Mouse (Mus musculus) heart, embryonic 11.5 days (tissue): ENCODE results near the gene Tub. TPM values are rescaled to one million over a fixed set of nuclear protein-coding genes. Genes with fewer than 3 reads are reported as not detected.

Experiments used
- ATAC-seq: fragments of 200-750 bp; cut with Nextera tagmentation; replicated peaks from 2 replicates; pipeline ENCODE4 v1.8.0; 2017; ENCODE audit warnings: moderate library complexity; ENCODE audit not compliant: insufficient number of reproducible peaks, low FRiP score, low TSS enrichment
- H3K27ac ChIP-seq: fragments of 300-500 bp; sonication (generic); 2 replicates; pipeline ENCODE4 v1.5.1; 2014; ENCODE audit warnings: mild to moderate bottlenecking, low read depth, low read length
- H3K27me3 ChIP-seq: fragments of 300-500 bp; sonication (generic); 2 replicates; pipeline ENCODE4 v1.6.1; 2014; ENCODE audit warnings: mild to moderate bottlenecking, low read length, mixed read lengths; ENCODE audit not compliant: control insufficient read depth, insufficient read depth
- H3K36me3 ChIP-seq: fragments of 300-500 bp; sonication (generic); 2 replicates; pipeline ENCODE4 v1.6.1; 2014; ENCODE audit warnings: mild to moderate bottlenecking, low read length, moderate library complexity, mixed read lengths; ENCODE audit not compliant: control insufficient read depth, insufficient read depth
- H3K4me1 ChIP-seq: fragments of 300-500 bp; sonication (generic); 2 replicates; pipeline ENCODE4 v1.6.1; 2014; ENCODE audit warnings: low read length; ENCODE audit not compliant: control insufficient read depth, insufficient read depth
- H3K4me2 ChIP-seq: fragments of 300-500 bp; sonication (generic); 2 replicates; pipeline ENCODE4 v1.6.1; 2014; ENCODE audit warnings: mild to moderate bottlenecking, moderate library complexity
- H3K4me3 ChIP-seq: fragments of 300-500 bp; sonication (generic); 2 replicates; pipeline ENCODE4 v1.5.1; 2014; ENCODE audit warnings: low read depth, low read length
- H3K9ac ChIP-seq: fragments of 300-500 bp; sonication (generic); 2 replicates; pipeline ENCODE4 v1.6.1; 2014; ENCODE audit warnings: mild to moderate bottlenecking, low read depth, low read length, moderate library complexity
- H3K9me3 ChIP-seq: fragments of 300-500 bp; sonication (generic); replicated peaks from 2 replicates; pipeline ENCODE4 v1.6.1; 2016; ENCODE audit warnings: low read length; ENCODE audit not compliant: control insufficient read depth
- WGBS: fragments of 180-500 bp; shearing (Covaris S2); extraction: QIAGEN DNeasy Blood & Tissue Kit; methylation state at CpG from one replicate; pipeline ENCODE4 v1.1.7; 2014; ENCODE audit not compliant: insufficient replicate concordance; 5-methylcytosine and 5-hydroxymethylcytosine counted together
- polyA plus RNA-seq: library from polyadenylated mRNA; unstranded; fragments of >200 nt; fragmentation: Nextera tagmentation; extraction: Ambion mirVana; gene quantifications from 2 replicates; pipeline ENCODE4 v1.2.1, GENCODE M21; 2014

Tub gene
- polyA plus RNA-seq, 1 experiment from 2014 or later: 0.63 TPM

GRCm38 (mm10) chr7:109031331-109031730 is 81.2 kb downstream of the Tub start:
- Histone ChIP-seq H3K4me3 (no peak overlapping the region), H3K9ac (no peak overlapping the region), H3K4me2 (no peak overlapping the region), H3K27ac (no peak overlapping the region), H3K9me3 (no peaks in the 10 kb centered on the region), H3K36me3 (no peaks in the 10 kb centered on the region), H3K4me1 (no peaks in the 10 kb centered on the region), H3K27me3 (no peaks in the 10 kb centered on the region; the same call in 1 of the 2 replicates)
- WGBS: 81% methylated on average over 3 of the region's 3 CpGs
- no peak for ATAC-seq

GRCm38 (mm10) chr7:109032054-109032453 is 81.9 kb downstream of the Tub start:
- Histone ChIP-seq H3K36me3 (no peaks in the 10 kb centered on the region), H3K9me3 (no peaks in the 10 kb centered on the region), H3K4me3 (no peak overlapping the region), H3K27ac (no peak overlapping the region), H3K4me1 (no peaks in the 10 kb centered on the region), H3K9ac (no peak overlapping the region), H3K27me3 (no peaks in the 10 kb centered on the region; the same call in 1 of the 2 replicates), H3K4me2 (no peak overlapping the region)
- WGBS: 58% methylated on average over 2 of the region's 2 CpGs
- no peak for ATAC-seq

DNA sequence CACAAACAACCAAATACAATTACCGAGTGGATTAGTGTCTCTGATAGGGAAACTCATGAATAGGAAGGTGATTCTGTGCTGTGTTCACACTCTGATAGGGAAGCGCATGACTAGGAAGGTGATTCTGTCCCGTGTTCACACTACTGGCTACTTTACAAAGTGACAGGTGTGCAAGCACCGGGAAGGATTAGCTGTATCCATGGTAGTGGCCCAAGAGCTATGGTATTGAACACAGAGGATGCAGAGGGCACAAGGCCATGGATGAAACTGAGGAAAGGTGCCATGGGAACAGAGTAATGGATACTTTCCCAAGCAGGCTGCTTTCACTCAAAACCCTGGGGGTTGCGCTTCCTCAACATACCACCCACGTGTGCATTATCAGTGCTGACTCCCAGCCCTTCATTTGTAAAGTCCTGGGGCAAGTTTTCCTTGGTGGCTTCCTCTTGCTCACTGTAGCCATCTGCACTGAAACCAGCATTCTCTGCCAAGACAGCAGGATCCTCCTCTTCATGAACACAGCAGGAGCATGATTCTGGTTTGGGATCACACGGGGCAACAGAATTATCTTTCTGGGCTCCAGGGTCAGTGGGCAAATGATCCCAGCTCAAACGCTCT is 88.1 kb downstream of the Tub start:
- WGBS: 66% methylated on average over 8 of the region's 8 CpGs
- no peaks in the 10 kb centered on the region for H3K36me3 ChIP-seq

GRCm38 (mm10) chr7:109038987-109039386 is 88.8 kb downstream of the Tub start:
- Histone ChIP-seq H3K36me3 (no peaks in the 10 kb centered on the region), H3K9ac (no peak overlapping the region), H3K4me3 (no peak overlapping the region), H3K4me1 (no peaks in the 10 kb centered on the region), H3K4me2 (no peak overlapping the region), H3K9me3 (no peaks in the 10 kb centered on the region), H3K27me3 (no peaks in the 10 kb centered on the region), H3K27ac (no peak overlapping the region)
- no peak for ATAC-seq
- 31% methylated on average over 1 of the region's 1 CpGs for WGBS

More for the DNA sequence above, 88.1 kb downstream of the Tub start:
- Histone ChIP-seq H3K4me3 (no peak overlapping the region), H3K27me3 (no peaks in the 10 kb centered on the region), H3K9me3 (no peaks in the 10 kb centered on the region), H3K27ac (no peak overlapping the region), H3K4me2 (no peak overlapping the region), H3K4me1 (no peaks in the 10 kb centered on the region), H3K9ac (no peak overlapping the region)
- ATAC-seq: no peak

DNA sequence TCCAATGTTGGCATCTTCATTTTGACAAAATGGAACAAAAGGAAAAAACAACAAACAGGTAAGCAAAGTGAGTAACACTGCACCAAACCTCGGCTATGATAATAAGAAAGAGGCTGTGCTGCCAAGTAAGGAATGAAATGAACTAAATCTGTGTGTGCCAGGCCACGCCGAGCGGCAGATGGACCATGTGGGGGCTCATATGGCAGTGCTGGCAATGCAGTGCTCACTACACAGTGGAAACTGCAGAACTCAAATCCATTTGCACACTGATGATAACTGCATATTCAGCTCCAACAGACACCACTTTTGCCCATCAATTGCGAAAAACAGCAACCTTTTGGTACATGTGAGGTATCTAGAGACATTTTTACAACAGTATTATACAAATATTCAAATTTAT is 89.3 kb downstream of the Tub start:
- Histone ChIP-seq H3K9me3 (no peaks in the 10 kb centered on the region), H3K36me3 (no peaks in the 10 kb centered on the region), H3K27ac (no peak overlapping the region), H3K27me3 (no peaks in the 10 kb centered on the region), H3K4me1 (no peaks in the 10 kb centered on the region), H3K4me2 (no peak overlapping the region), H3K9ac (no peak overlapping the region), H3K4me3 (no peak overlapping the region)
- WGBS: 72% methylated on average over 5 of the region's 5 CpGs
- no peak for ATAC-seq

- ATAC-seq: no peak
- H3K4me1 ChIP-seq: no peaks in the 10 kb centered on the region
- no peak overlapping the region for H3K9ac ChIP-seq
- no peaks in the 10 kb centered on the region for H3K36me3 ChIP-seq
- no peaks in the 10 kb centered on the region for H3K9me3 ChIP-seq
- WGBS: 88% methylated on average over 2 of the region's 2 CpGs
- no peak overlapping the region for H3K27ac ChIP-seq
- H3K4me2 ChIP-seq: no peak overlapping the region
- H3K27me3 ChIP-seq: no peaks in the 10 kb centered on the region
- H3K4me3 ChIP-seq: no peak overlapping the region
Measured at GRCm38 (mm10) chr7:109045876-109046275, 95.7 kb downstream of the Tub start.

DNA sequence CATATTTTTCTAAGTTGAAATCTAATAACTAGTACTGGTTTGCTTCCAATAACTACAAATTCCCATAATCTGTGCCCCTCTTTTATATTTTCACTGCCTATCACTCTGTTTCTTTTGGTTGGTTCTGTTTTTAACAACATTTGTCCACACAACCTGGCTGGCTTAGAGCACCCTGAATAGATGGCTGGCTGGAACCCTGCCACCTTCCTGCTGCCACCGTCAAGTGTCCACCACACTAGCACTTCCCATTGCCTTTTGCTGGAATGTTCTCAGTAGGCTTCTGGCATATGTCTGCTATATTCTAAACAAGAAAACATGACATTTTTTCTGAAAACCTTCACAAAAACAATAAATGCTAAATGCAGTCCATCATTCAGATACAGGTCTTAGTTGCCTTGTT is 100.7 kb downstream of the Tub start:
- Histone ChIP-seq H3K9ac (no peak overlapping the region), H3K27ac (no peak overlapping the region), H3K4me3 (no peak overlapping the region), H3K9me3 (no peaks in the 10 kb centered on the region), H3K4me2 (no peak overlapping the region), H3K36me3 (no peaks in the 10 kb centered on the region), H3K27me3 (no peaks in the 10 kb centered on the region), H3K4me1 (no peaks in the 10 kb centered on the region)
- ATAC-seq: no peak
- WGBS: 73% methylated on average over 1 of the region's 1 CpGs

DNA sequence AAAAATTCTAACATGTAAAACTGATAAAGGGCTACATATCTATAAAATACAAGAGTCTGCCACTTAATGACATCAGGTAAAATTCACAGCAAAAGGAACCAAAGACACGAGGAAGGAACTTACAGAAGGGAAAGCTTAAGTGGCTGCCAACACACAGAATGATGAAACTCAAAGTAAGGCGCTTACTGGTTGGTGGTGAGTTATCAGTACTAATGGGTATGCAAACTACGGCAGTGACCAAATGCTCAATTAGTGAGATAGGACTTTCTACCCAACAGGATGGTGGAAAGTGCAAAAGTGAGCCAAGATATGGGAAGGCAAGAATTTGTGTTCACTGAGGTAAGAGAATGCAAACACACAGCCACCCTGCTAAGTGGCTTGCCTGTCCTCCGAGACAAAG is 109.4 kb downstream of the Tub start:
- Histone ChIP-seq H3K9me3 (no peaks in the 10 kb centered on the region), H3K9ac (no peak overlapping the region), H3K4me1 (no peaks in the 10 kb centered on the region), H3K4me2 (no peak overlapping the region), H3K27me3 (no peaks in the 10 kb centered on the region), H3K27ac (no peak overlapping the region), H3K4me3 (no peak overlapping the region), H3K36me3 (no peaks in the 10 kb centered on the region)
- ATAC-seq: no peak
- whole genome bisulfite sequencing: 74% methylated on average over 4 of the region's 4 CpGs

GRCm38 (mm10) chr7:109069641-109070040 is 119.5 kb downstream of the Tub start:
- Histone ChIP-seq H3K27ac (no peak overlapping the region), H3K4me1 (no peaks in the 10 kb centered on the region), H3K4me2 (no peak overlapping the region), H3K27me3 (no peaks in the 10 kb centered on the region), H3K9me3 (no peaks in the 10 kb centered on the region), H3K4me3 (no peak overlapping the region), H3K36me3 (no peaks in the 10 kb centered on the region), H3K9ac (no peak overlapping the region)
- ATAC-seq: no peak
- 81% methylated on average over 4 of the region's 4 CpGs for WGBS
